Mouse (Mus musculus) v-Abl transformed pro-B cells (cell line): ENCODE measurements around the gene Trpm1.

ENCODE experiments used
- in situ Hi-C, 2 experiments: fragments of 400-800 bp; cut with MboI; formaldehyde crosslinking; loops; one replicate each; pipeline ENCODE4 v1.15.1; 2025; ENCODE audit not compliant: unreplicated experiment in 2 of 2

Trpm1 gene

DNA sequence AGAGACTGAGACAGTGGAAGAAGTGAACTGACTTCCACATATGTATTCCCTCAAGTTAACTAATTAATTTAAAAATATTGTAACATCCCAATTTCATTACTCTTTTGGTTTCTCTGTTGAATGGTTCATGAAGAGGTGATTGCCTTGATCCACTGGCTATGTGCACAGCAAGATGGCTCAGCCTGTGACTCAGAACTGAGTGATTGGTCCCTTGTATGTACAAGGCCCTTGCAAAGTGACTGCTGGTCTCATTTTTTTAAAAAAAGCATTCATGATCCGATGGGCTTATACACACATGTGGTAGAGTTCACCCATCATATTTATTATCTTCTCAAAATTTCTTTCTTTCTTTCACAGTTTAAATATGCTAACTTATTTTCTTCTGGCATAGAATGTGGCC lies 124.9 kb downstream of the Trpm1 start:
- in situ Hi-C loops = no loop called here

DNA sequence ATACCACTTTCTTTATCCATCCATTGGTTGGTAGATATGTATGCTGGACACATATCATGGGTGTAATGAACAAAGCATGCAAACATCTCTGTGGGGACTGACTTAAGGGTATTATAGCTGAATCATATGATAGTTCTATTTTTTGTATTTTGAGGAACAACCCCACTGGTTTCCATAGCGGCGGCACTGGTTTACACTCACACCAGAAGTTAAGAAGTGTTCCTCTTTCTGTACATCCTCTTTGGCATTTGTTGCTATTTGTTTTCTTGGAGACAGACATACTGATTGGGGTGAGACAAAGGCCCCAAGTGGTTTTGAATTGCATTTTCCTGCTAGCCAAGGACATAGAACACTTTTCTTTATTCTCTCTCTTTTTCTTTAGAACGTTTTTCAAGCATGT lies 125.9 kb downstream of the Trpm1 start:
- in situ Hi-C loops = no loop called here

DNA sequence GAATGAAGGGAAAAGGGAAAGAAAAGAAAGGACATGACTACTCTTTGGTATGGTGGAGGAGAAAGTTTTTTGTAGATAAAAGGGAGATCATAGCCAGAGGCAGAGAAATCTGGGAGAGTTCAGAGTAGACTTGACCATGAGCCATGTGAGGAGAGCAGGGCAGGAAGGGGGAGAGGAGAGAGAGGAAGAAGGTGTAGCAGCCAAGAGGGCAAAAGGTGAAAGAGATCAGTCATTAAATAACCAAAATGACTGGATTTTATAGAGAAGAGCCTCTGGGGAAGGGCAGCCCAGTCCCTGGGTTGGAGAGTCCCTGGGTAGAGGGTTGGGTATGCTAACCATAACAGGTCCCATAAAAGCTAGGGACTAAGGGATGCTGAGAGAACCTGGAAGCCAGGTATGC lies 132.9 kb downstream of the Trpm1 start:
- in situ Hi-C loops = no loop called here

DNA sequence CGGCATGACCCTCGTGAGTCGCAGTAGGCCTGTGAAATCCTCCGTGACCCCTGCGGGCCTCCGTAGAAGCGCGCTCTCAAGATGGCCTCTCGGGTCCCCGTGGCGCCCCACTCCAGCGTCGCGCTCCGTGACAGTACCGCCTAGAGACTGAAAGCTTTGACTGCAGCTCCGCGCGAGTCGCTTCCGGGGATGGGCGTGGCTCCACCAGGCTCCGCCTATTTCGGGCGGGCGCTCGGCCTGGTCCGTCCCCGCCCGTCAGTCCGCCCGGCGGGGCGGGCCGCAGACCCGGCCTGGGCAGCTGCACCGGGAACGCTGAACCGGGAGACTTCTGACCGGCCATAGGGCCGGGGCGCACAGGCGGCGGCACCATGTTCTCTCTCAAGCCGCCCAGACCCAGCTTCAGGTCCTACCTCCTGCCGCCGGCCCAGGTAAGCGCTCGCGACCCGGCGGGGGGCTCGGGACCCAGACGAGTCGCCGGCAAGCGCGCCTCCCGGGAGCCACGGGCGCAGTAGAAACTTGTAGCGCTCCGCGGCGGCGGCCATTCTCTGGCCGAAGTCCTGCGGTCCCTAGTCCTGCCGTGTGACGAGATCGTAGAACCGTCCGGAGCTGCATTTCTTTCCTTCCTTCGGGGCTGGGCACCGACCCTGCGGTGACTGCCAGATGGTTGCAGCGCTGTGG lies 133.9 kb downstream of the Trpm1 start, which contains the start of gene Mtmr10:
TSS of gene Mtmr10 (plus strand) at position 240 of the 678 bp plus-strand sequence.
- in situ Hi-C loops = no loop called here

DNA sequence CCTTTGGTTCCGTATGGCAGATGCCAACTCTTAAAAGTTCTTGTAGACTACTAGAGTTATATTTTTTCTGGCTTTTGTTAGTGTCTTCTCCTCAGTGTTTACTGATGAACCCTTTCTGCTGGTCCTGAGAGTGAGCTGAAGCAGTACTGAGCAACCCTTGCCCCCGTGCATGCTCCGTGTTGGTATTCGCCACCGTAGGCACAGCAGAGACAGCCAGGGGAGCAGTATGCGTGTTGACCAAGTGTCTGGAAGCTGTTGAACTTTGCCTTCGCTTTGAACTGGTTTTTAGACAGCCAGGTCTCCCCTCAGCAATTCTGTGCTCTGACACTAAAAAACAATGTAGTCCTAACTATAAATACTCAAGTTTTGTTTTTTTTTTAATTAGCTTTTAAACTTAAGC lies 135.8 kb downstream of the Trpm1 start:
- in situ Hi-C loops = no loop called here

DNA sequence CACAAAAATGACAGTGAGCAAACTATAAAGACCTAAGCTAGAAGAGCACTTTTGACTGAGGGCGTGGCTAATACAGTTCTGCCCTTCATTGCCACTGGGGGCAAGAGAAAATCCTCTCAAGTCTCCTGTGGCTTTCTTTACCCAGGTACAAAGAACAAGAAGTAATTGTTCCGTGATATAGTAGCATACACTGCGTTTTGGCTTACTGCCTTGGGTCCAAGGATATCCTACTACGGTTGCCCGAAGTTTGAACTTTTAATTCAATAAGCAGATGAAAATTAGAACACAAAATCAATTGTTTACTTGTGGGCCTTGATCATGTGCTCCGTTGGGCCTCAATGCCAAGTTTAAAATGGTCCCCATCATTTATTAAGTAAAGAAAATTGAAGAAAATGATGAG lies 136.8 kb downstream of the Trpm1 start:
- in situ Hi-C loops = no loop called here

DNA sequence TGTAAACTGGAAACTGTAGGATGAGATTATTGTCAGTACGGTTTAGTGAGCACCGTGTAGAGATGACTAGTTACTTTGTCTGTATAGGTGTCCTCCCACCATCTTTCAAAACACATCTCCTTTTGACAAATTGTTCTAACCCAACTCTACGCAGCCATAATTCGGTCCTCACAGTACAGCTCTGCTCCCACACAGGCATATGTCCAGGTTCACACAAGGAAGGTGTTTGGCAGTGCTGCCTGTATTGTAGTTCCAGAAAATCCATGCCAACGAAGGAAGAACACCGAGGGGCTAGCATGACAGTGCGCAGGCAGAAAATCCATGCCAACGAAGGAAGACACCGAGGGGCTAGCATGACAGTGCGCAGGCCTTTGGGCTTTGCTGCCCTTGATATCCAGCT lies 138.1 kb downstream of the Trpm1 start:
- in situ Hi-C loops = no loop called here

DNA sequence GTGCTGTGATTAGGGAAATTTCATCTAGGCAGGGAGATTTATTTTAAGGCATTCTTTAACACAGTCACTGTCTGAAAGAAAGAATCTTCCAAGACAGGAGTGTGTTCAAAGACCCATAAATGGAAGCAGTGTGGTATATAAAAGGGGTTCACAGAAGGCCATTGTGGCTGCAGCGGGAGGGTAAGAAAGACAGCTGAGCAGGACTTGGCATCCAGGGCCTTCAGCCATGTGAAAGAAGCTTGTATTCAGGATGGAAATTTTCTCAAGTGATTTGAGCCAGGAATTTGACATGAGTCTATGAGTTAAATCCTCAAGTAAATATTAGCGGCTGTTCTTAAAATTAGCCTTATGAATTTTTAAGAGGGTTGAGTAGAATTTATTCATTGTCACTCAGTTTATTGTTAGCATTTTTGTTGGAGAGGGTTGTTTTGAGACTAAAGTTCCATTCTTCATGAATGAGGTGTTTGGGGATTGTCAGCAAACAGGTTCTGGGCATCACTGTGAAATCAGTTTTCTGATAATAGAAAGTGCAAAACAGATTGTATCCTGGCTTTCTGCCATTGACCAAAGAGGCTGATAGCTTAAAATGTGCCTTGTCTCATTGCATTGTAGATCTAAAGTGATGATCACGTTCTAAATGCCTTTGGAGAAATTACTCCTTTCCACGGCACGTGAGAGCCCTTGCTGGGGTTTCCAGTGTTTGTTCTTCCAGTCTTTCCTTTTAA lies 142.8 kb downstream of the Trpm1 start:
- in situ Hi-C loops = no loop called here

DNA sequence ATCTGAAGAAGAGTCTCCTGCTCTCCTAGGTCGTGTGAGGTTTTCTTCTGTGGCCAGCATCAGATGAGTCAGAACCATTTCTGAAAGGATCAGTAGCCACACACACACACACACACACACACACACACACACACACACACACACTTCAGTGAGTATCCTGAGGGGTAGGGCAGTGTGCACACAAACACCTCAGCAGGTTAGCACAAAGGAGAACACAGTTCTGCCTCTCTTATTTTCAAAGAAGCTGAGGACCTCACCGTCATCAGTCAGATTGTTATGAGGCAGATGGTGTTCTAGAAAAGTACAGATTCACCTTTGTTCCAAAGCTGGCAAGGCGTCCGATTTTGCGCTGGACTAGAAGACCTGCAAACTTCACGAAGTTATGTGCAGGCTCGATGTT lies 156.6 kb downstream of the Trpm1 start:
- in situ Hi-C loops = loop anchor here in 1 of 2 experiments (25.0 kb wide), 1 partner anchor 998 kb away; no protein-coding TSS in a partner anchor

DNA sequence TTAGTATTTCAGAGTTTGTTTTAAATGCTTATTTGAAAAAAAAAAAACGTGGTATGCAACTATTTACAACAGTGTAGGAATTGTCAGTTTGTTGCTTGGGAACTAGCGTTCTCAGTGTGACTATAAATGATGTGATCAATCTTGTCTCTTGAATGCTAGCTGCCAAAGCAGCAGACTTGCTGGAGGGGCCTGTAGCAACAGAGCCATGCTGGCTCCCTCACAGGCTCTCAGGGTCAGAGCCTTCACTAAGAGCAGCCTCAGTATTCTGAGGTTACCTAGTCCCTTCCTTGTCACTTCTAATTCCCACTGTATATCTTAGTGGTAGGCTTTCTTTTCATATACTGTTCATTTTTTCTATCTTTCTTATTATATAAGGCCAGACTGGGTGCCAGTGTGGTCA lies 157.1 kb downstream of the Trpm1 start:
- in situ Hi-C loops = loop anchor here in 1 of 2 experiments (25.0 kb wide), 1 partner anchor 998 kb away; no protein-coding TSS in a partner anchor

DNA sequence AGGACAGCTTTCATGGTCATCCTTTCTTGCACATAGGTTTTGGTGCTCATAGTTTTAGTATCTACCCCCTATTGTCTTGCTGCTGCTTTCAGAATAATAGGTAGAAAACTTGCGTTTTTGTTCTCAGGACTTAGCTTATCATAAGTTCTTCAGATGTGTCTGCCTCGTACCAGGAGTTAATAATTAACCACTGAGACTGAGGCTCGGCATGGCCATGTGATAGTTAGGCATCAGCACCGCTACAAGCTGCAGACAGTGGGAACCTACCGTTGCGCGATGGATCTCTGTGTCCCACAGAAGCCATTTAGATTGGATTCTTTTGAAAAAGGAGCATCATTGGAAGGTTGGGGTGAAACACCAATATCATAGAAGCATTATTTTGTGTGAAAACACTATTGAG lies 159.2 kb downstream of the Trpm1 start:
- in situ Hi-C loops = loop anchor here in 1 of 2 experiments (25.0 kb wide), 1 partner anchor 1001 kb away; no protein-coding TSS in a partner anchor
